Mouse (Mus musculus) testis, adult 2 months (tissue): Measurements from ENCODE around the gene Hs3st6. TPM values are rescaled to one million over a fixed set of nuclear protein-coding genes. Genes with fewer than 3 reads are reported as not detected.

Source experiments
- H3K27ac ChIP-seq: fragments of 200-500 bp; 2 replicates; pipeline ENCODE4 v1.5.1; 2012; ENCODE audit warnings: low read depth, low read length; ENCODE audit not compliant: control insufficient read depth, insufficient read depth
- H3K27me3 ChIP-seq: fragments of 200-500 bp; 2 replicates; pipeline ENCODE4 v1.6.1; 2012; ENCODE audit warnings: mild to moderate bottlenecking, low read length, moderate library complexity; ENCODE audit not compliant: control insufficient read depth, insufficient read depth
- H3K36me3 ChIP-seq: fragments of 200-500 bp; 2 replicates; pipeline ENCODE4 v1.6.1; 2012; ENCODE audit warnings: mild to moderate bottlenecking, low read length; ENCODE audit not compliant: control insufficient read depth, insufficient read depth
- H3K4me1 ChIP-seq: fragments of 200-500 bp; 2 replicates; pipeline ENCODE4 v1.6.1; 2012; ENCODE audit warnings: low read length; ENCODE audit not compliant: control insufficient read depth, insufficient read depth
- H3K4me3 ChIP-seq: fragments of 200-500 bp; 2 replicates; pipeline ENCODE4 v1.5.1; 2012; ENCODE audit warnings: low read depth, mild to moderate bottlenecking, low read length, moderate library complexity, mixed read lengths; ENCODE audit not compliant: control insufficient read depth
- CTCF ChIP-seq: fragments of 200-500 bp; IDR thresholded peaks from 2 replicates; pipeline ENCODE4 v1.5.1; 2012; ENCODE audit warnings: low read depth, mild to moderate bottlenecking, inconsistent platforms, low read length, moderate library complexity; ENCODE audit not compliant: control insufficient read depth, insufficient read depth, insufficient replicate concordance
- POLR2A ChIP-seq: fragments of 200-500 bp; IDR thresholded peaks from 2 replicates; pipeline ENCODE4 v1.6.1; 2012; ENCODE audit warnings: low read depth, mild to moderate bottlenecking, inconsistent platforms, low read length, moderate library complexity; ENCODE audit not compliant: control insufficient read depth
- polyA plus RNA-seq: library from polyadenylated mRNA; depleted of rRNA; stranded (reverse); fragments of >200 nt; gene quantifications from 2 replicates; pipeline ENCODE4 v1.2.3, GENCODE M21; 2012; rRNA removed

The Hs3st6 gene
- polyA plus RNA-seq, 1 experiment: 0.73 TPM

GRCm38 (mm10) chr17:24800524-24800923 is 47.7 kb downstream of the Hs3st6 start:
- H3K4me1 ChIP-seq: no peaks in the 10 kb centered on the region; the same call in none of the 2 replicates
- TF ChIP-seq POLR2A: no peak
- TF ChIP-seq CTCF: no peak
- no peak overlapping the region for H3K4me3 ChIP-seq
- no peaks in the 10 kb centered on the region for H3K27me3 ChIP-seq
- no peak overlapping the region for H3K27ac ChIP-seq
- no peaks in the 10 kb centered on the region for H3K36me3 ChIP-seq

GRCm38 (mm10) chr17:24803952-24804951 is 51.5 kb downstream of the Hs3st6 start, which contains the start of gene Meiob:
Gene Meiob, plus strand, starts transcription at chr17:24804289.
- Histone ChIP-seq H3K27ac (peak within 1 kb of the TSS; percentile 97), H3K4me3 (peak within 1 kb of the TSS; percentile 90), H3K27me3 (no peaks in the 10 kb centered on the region), H3K4me1 (no peaks in the 10 kb centered on the region; the same call in none of the 2 replicates), H3K36me3 (no peaks in the 10 kb centered on the region)
- TF ChIP-seq CTCF (no peak), POLR2A (peak; percentile 80)

Other genes starting within 250 kb of the Hs3st6 start
- gene Traf7, start 225.1 kb upstream of the Hs3st6 start, polyA plus RNA-seq: 64.4 and 69.4 TPM in 2 replicates
- 0.82 and 1.1 TPM in 2 replicates for gene Rab26, start 218.8 kb upstream of the Hs3st6 start, polyA plus RNA-seq
- 31.6 and 35.0 TPM in 2 replicates for gene Pkd1, start 203.2 kb upstream of the Hs3st6 start, polyA plus RNA-seq
- gene Tsc2, start 120.4 kb upstream of the Hs3st6 start, polyA plus RNA-seq: 37.8 and 41.6 TPM in 2 replicates
- 3.2 and 3.7 TPM in 2 replicates for gene Nthl1, start 120.3 kb upstream of the Hs3st6 start, polyA plus RNA-seq
- gene Slc9a3r2, start 102.7 kb upstream of the Hs3st6 start, polyA plus RNA-seq: 3.3 and 3.9 TPM in 2 replicates
- 0.19 TPM in 1 of 2 replicates, not detected in the other for gene Npw, start 94.5 kb upstream of the Hs3st6 start, polyA plus RNA-seq
- gene Zfp598, start 83.3 kb upstream of the Hs3st6 start, polyA plus RNA-seq: 45.4 and 50.0 TPM in 2 replicates
- gene Syngr3, start 63.0 kb upstream of the Hs3st6 start, polyA plus RNA-seq: 0.20 and 0.30 TPM in 2 replicates
- gene Gfer, start 56.8 kb upstream of the Hs3st6 start, polyA plus RNA-seq: 144 and 150 TPM in 2 replicates
- gene Noxo1, start 56.8 kb upstream of the Hs3st6 start, polyA plus RNA-seq: 62.1 and 63.2 TPM in 2 replicates
- 85.4 and 89.5 TPM in 2 replicates for gene Tbl3, start 45.3 kb upstream of the Hs3st6 start, polyA plus RNA-seq
- 1,124 and 1,208 TPM in 2 replicates for gene Rnf151, start 34.9 kb upstream of the Hs3st6 start, polyA plus RNA-seq
- 515 and 558 TPM in 2 replicates for gene Rps2, start 34.9 kb upstream of the Hs3st6 start, polyA plus RNA-seq
- 198 and 211 TPM in 2 replicates for gene Ndufb10, start 28.5 kb upstream of the Hs3st6 start, polyA plus RNA-seq
- gene Rpl3l, start 25.2 kb upstream of the Hs3st6 start, polyA plus RNA-seq: 0.21 and 1.4 TPM in 2 replicates
- gene Msrb1, start 16.3 kb upstream of the Hs3st6 start, polyA plus RNA-seq: 9.3 and 13.8 TPM in 2 replicates
- gene Meiob, start 51.3 kb downstream of the Hs3st6 start, polyA plus RNA-seq: 3.4 and 4.7 TPM in 2 replicates
- 529 and 573 TPM in 2 replicates for gene Hagh, start 87.2 kb downstream of the Hs3st6 start, polyA plus RNA-seq
- gene Fahd1, start 97.4 kb downstream of the Hs3st6 start, polyA plus RNA-seq: 12.6 and 16.6 TPM in 2 replicates
- 4.0 and 4.2 TPM in 2 replicates for gene Igfals, start 113.0 kb downstream of the Hs3st6 start, polyA plus RNA-seq
- 125 and 131 TPM in 2 replicates for gene Nubp2, start 133.4 kb downstream of the Hs3st6 start, polyA plus RNA-seq
- gene Spsb3, start 133.7 kb downstream of the Hs3st6 start, polyA plus RNA-seq: 161 and 177 TPM in 2 replicates
- gene Eme2, start 142.1 kb downstream of the Hs3st6 start, polyA plus RNA-seq: 28.0 and 31.2 TPM in 2 replicates
- 45.9 and 56.7 TPM in 2 replicates for gene Mrps34, start 142.1 kb downstream of the Hs3st6 start, polyA plus RNA-seq
- 9.3 and 15.5 TPM in 2 replicates for gene Nme3, start 143.5 kb downstream of the Hs3st6 start, polyA plus RNA-seq
- 60.2 and 62.6 TPM in 2 replicates for gene Mapk8ip3, start 184.0 kb downstream of the Hs3st6 start, polyA plus RNA-seq
- gene Jpt2, start 207.7 kb downstream of the Hs3st6 start, polyA plus RNA-seq: 5.4 and 6.5 TPM in 2 replicates